Mouse (Mus musculus): ENCODE measurements around the gene Olfr709-ps1. TPM values are rescaled to one million over a fixed set of nuclear protein-coding genes. Genes with fewer than 3 reads are reported as not detected.

The Olfr709-ps1 gene
- polyA plus RNA-seq, 1 experiment from 2014 or later, result not detected

Other genes with a start within 250 kb of the Olfr709-ps1 start
- not detected in 2 replicates for gene Olfr694, start 240.4 kb downstream of the Olfr709-ps1 start, polyA plus RNA-seq (2015; fragmentation: Nextera tagmentation; extraction: Ambion mirVana)
- not detected in 2 replicates for gene Olfr695, start 215.8 kb downstream of the Olfr709-ps1 start, polyA plus RNA-seq (2015; fragmentation: Nextera tagmentation; extraction: Ambion mirVana)
- not detected in 2 replicates for gene Olfr697, start 189.8 kb downstream of the Olfr709-ps1 start, polyA plus RNA-seq (2015; fragmentation: Nextera tagmentation; extraction: Ambion mirVana)
- not detected in 2 replicates for gene Olfr698, start 176.8 kb downstream of the Olfr709-ps1 start, polyA plus RNA-seq (2015; fragmentation: Nextera tagmentation; extraction: Ambion mirVana)
- gene Olfr699, start 139.0 kb downstream of the Olfr709-ps1 start, polyA plus RNA-seq (2015; fragmentation: Nextera tagmentation; extraction: Ambion mirVana), result not detected in 2 replicates
- gene Olfr700, start 123.4 kb downstream of the Olfr709-ps1 start, polyA plus RNA-seq (2015; fragmentation: Nextera tagmentation; extraction: Ambion mirVana), result not detected in 2 replicates
- gene Olfr701, start 118.1 kb downstream of the Olfr709-ps1 start, polyA plus RNA-seq (2015; fragmentation: Nextera tagmentation; extraction: Ambion mirVana), result not detected in 2 replicates
- not detected in 2 replicates for gene Olfr702, start 98.3 kb downstream of the Olfr709-ps1 start, polyA plus RNA-seq (2015; fragmentation: Nextera tagmentation; extraction: Ambion mirVana)
- not detected in 2 replicates for gene Olfr703, start 88.9 kb downstream of the Olfr709-ps1 start, polyA plus RNA-seq (2015; fragmentation: Nextera tagmentation; extraction: Ambion mirVana)
- gene Olfr704, start 69.0 kb downstream of the Olfr709-ps1 start, polyA plus RNA-seq (2015; fragmentation: Nextera tagmentation; extraction: Ambion mirVana), result not detected in 2 replicates
- not detected in 2 replicates for gene Olfr705, start 55.3 kb downstream of the Olfr709-ps1 start, polyA plus RNA-seq (2015; fragmentation: Nextera tagmentation; extraction: Ambion mirVana)
- gene Olfr706, start 44.1 kb downstream of the Olfr709-ps1 start, polyA plus RNA-seq (2015; fragmentation: Nextera tagmentation; extraction: Ambion mirVana), result not detected in 2 replicates
- not detected in 2 replicates for gene Olfr707, start 31.0 kb downstream of the Olfr709-ps1 start, polyA plus RNA-seq (2015; fragmentation: Nextera tagmentation; extraction: Ambion mirVana)
- not detected in 2 replicates for gene Olfr1532-ps1, start 24.2 kb downstream of the Olfr709-ps1 start, polyA plus RNA-seq (2015; fragmentation: Nextera tagmentation; extraction: Ambion mirVana)
- gene Olfr710, start 16.1 kb upstream of the Olfr709-ps1 start, polyA plus RNA-seq (2015; fragmentation: Nextera tagmentation; extraction: Ambion mirVana), result not detected in 2 replicates
- gene Olfr6, start 31.7 kb upstream of the Olfr709-ps1 start, polyA plus RNA-seq (2015; fragmentation: Nextera tagmentation; extraction: Ambion mirVana), result not detected in 2 replicates
- gene Olfr711, start 43.2 kb upstream of the Olfr709-ps1 start, polyA plus RNA-seq (2015; fragmentation: Nextera tagmentation; extraction: Ambion mirVana), result not detected in 2 replicates
- gene Olfr2, start 73.9 kb upstream of the Olfr709-ps1 start, polyA plus RNA-seq (2015; fragmentation: Nextera tagmentation; extraction: Ambion mirVana), result not detected in 2 replicates
- gene Olfr713, start 99.0 kb upstream of the Olfr709-ps1 start, polyA plus RNA-seq (2015; fragmentation: Nextera tagmentation; extraction: Ambion mirVana), result not detected in 2 replicates
- gene Olfr714, start 138.8 kb upstream of the Olfr709-ps1 start, polyA plus RNA-seq (2015; fragmentation: Nextera tagmentation; extraction: Ambion mirVana), result not detected in 2 replicates
- gene Olfr17, start 161.0 kb upstream of the Olfr709-ps1 start, polyA plus RNA-seq (2015; fragmentation: Nextera tagmentation; extraction: Ambion mirVana), result not detected in 2 replicates
- gene Olfr715b, start 178.2 kb upstream of the Olfr709-ps1 start, polyA plus RNA-seq (2015; fragmentation: Nextera tagmentation; extraction: Ambion mirVana), result not detected in 2 replicates
- not detected in 2 replicates for gene Olfr715, start 198.9 kb upstream of the Olfr709-ps1 start, polyA plus RNA-seq (2015; fragmentation: Nextera tagmentation; extraction: Ambion mirVana)
- not detected in 2 replicates for gene Olfr716, start 206.1 kb upstream of the Olfr709-ps1 start, polyA plus RNA-seq (2015; fragmentation: Nextera tagmentation; extraction: Ambion mirVana)
- not detected in 2 replicates for gene Nlrp14, start 234.8 kb upstream of the Olfr709-ps1 start, polyA plus RNA-seq (2015; fragmentation: Nextera tagmentation; extraction: Ambion mirVana)